Mouse (Mus musculus): Measurements from ENCODE around the gene Adgrl2. TPM values are rescaled to one million over a fixed set of nuclear protein-coding genes. Genes with fewer than 3 reads are reported as not detected.
A peak's percentile ranks its signal among the peaks of the same experiment; 100 is the strongest.

The Adgrl2 gene
- polyA plus RNA-seq, 1 experiment from 2014 or later: 4.3 TPM

DNA sequence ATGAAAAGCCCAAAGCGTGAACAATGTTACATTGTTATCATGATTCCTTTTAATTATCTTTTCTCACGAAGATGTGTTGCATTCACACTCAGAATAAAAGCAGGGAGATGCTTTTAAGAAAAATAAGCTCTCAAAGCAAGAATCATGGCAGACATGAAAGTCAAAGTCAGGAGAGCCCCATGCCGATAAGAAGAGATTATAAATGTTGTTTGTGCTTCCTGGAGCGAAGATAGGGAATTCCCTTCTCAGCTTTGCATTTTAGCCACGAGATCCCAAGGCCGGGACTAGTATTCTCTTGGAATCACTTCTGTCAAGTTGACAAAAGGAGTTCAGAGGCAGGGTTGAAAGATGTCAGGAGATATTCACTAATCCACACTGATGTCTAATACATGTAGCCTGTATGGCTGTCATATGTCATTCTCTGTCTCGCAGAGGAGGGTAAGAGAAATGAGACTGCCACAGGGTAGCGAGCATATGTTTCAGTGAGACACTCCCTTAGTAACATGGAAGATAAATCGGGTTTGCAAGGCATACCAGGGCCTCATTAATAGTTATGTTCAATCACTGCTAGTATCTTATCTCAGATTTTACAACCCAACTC is 42.5 kb downstream of the Adgrl2 start:
- 63% methylated on average over 9 of the region's 9 CpGs for WGBS (ENCODE audit: insufficient replicate concordance)
- H3K4me3 ChIP-seq (replicated peaks): no peak overlapping the region
- DNase-seq (no peak), ATAC-seq (ENCODE audit: low read depth) (no peak)
- no peaks in the 10 kb centered on the region for H3K4me1 ChIP-seq (replicated peaks)
- H3K36me3 ChIP-seq: no peaks in the 10 kb centered on the region
- no peak overlapping the region for H3K4me2 ChIP-seq
- H3K9ac ChIP-seq: no peak overlapping the region
- no peak overlapping the region for H3K27ac ChIP-seq
- H3K9me3 ChIP-seq (replicated peaks): no peaks in the 10 kb centered on the region
- no peaks in the 10 kb centered on the region for H3K27me3 ChIP-seq

DNA sequence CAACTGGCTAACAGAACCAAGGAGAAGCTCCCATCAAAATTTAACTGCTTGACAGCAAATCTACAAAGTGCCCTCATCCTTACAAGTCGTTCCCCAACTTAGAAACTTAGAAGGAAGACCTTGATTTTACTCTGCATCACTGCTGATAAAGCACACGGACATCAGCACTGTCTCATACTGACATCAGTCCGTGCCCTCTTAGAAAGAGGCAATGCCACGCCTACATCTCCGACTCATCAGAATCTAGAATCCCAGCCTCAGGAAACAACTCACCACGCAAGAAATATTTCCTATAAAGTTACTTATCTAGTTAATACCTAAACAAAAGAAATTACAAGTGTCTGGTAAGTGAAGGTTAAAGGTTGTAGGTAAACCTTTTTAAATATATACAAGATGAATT is 43.1 kb downstream of the Adgrl2 start:
- Histone ChIP-seq H3K36me3 (no peaks in the 10 kb centered on the region), H3K27ac (no peak overlapping the region), H3K4me3 (replicated peaks) (no peak overlapping the region), H3K4me1 (replicated peaks) (no peaks in the 10 kb centered on the region), H3K9ac (no peak overlapping the region), H3K9me3 (replicated peaks) (no peaks in the 10 kb centered on the region), H3K27me3 (no peaks in the 10 kb centered on the region), H3K4me2 (no peak overlapping the region)
- ATAC-seq (ENCODE audit: low read depth): no peak
- 33% methylated on average over 6 of the region's 6 CpGs for WGBS (ENCODE audit: insufficient replicate concordance)
- DNase-seq: no peak

- Histone ChIP-seq H3K4me2 (no peak overlapping the region), H3K4me3 (replicated peaks) (no peak overlapping the region), H3K9me3 (replicated peaks) (no peaks in the 10 kb centered on the region), H3K4me1 (replicated peaks) (no peaks in the 10 kb centered on the region), H3K27ac (no peak overlapping the region), H3K36me3 (no peaks in the 10 kb centered on the region), H3K27me3 (no peaks in the 10 kb centered on the region), H3K9ac (no peak overlapping the region)
- DNase-seq (no peak), ATAC-seq (ENCODE audit: low read depth) (no peak)
- 41% methylated on average over 8 of the region's 8 CpGs for WGBS (ENCODE audit: insufficient replicate concordance)
Measured at GRCm38 (mm10) chr3:148945534-148945933, 44.8 kb downstream of the Adgrl2 start.

- 57% methylated on average over 7 of the region's 7 CpGs for WGBS (ENCODE audit: insufficient replicate concordance)
Measured at GRCm38 (mm10) chr3:148939457-148939856, 50.9 kb downstream of the Adgrl2 start.

DNA sequence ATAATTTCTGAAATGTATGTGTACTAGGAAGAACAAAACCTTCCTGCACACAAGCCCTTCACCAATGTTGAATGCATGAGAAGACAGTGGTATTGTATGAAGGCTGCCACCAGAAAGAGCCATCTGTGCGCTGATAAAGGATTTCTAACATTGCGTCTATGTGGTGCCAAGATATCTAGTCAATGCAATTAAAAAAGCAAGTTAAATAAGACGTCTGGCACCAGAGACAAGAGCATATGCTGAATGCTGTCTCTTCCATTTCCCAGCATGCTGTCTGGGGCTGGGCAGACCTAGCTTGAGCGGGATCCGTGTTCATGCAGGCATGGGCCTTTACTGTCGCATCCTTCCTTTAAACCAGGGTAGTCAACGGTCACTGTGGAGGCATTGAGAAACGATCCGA is 55.3 kb downstream of the Adgrl2 start:
- H3K4me3 ChIP-seq (replicated peaks): no peak overlapping the region
- no peak overlapping the region for H3K4me2 ChIP-seq
- H3K9ac ChIP-seq: no peak overlapping the region
- H3K9me3 ChIP-seq (replicated peaks): no peaks in the 10 kb centered on the region
- peak; percentile 63 for ATAC-seq (ENCODE audit: low read depth)
- H3K36me3 ChIP-seq: no peaks in the 10 kb centered on the region
- no peak for DNase-seq
- no peaks in the 10 kb centered on the region for H3K27me3 ChIP-seq
- H3K27ac ChIP-seq: no peak overlapping the region
- H3K4me1 ChIP-seq (replicated peaks): peaks cover 14% of the 10 kb centered on the region
- 56% methylated on average over 9 of the region's 9 CpGs for WGBS (ENCODE audit: insufficient replicate concordance)

More at GRCm38 (mm10) chr3:148939457-148939856, 50.9 kb downstream of the Adgrl2 start:
- Histone ChIP-seq H3K36me3 (no peaks in the 10 kb centered on the region), H3K9ac (no peak overlapping the region), H3K4me2 (no peak overlapping the region), H3K27me3 (no peaks in the 10 kb centered on the region), H3K4me1 (replicated peaks) (peaks cover 8% of the 10 kb centered on the region), H3K27ac (no peak overlapping the region), H3K9me3 (replicated peaks) (no peaks in the 10 kb centered on the region), H3K4me3 (replicated peaks) (no peak overlapping the region)
- no peak for ATAC-seq (ENCODE audit: low read depth)
- DNase-seq: no peak

DNA sequence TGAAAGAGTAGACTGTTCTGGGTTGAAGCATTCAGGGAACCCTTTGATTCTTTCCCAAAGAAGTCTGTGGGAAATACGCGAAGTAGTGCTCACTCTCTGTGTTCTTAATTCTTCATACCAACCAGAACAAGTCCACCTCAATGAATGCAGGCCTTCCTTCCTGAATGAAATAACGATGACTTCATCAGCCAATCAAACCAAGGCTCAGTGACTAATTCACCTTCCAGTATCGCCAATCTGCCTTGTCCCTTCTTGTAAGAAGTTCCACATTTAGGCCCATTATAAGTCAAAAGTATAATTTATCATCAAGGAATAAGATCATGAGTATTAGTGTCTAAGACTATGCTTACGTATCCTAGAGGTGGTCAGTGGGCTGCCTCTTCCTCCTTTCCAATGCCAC is 56.1 kb downstream of the Adgrl2 start:
- ATAC-seq (ENCODE audit: low read depth) (no peak), DNase-seq (no peak)
- Histone ChIP-seq H3K36me3 (no peaks in the 10 kb centered on the region), H3K9ac (no peak overlapping the region), H3K9me3 (replicated peaks) (no peaks in the 10 kb centered on the region), H3K4me2 (no peak overlapping the region), H3K4me1 (replicated peaks) (peaks cover 14% of the 10 kb centered on the region), H3K27me3 (no peaks in the 10 kb centered on the region), H3K27ac (no peak overlapping the region), H3K4me3 (replicated peaks) (no peak overlapping the region)
- 79% methylated on average over 5 of the region's 5 CpGs for WGBS (ENCODE audit: insufficient replicate concordance)

DNA sequence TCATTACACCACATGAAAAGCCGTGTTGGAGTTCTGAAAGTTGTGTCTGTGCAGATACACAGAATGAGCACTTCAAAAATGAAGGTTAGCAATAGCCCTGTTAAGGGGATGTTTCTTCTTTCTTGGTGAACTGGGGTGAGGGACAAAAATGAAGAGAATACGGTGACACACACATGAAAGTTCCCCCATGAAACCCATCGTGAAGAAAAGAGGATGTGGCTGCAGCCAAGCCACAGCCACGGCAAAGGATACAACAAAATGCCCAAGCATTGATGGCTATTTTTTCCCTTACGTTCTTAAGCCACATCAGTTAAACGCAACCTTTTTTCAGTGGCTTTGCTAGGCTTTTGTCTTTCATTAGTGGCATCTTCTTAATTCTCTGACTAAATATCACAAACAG is 57.2 kb downstream of the Adgrl2 start:
- WGBS (ENCODE audit: insufficient replicate concordance): 40% methylated on average over 6 of the region's 6 CpGs
- H3K9me3 ChIP-seq (replicated peaks): no peaks in the 10 kb centered on the region
- no peaks in the 10 kb centered on the region for H3K27me3 ChIP-seq
- ATAC-seq (ENCODE audit: low read depth) (no peak), DNase-seq (no peak)
- no peak overlapping the region for H3K27ac ChIP-seq
- no peak overlapping the region for H3K9ac ChIP-seq
- H3K4me2 ChIP-seq: no peak overlapping the region
- H3K36me3 ChIP-seq: no peaks in the 10 kb centered on the region
- H3K4me1 ChIP-seq (replicated peaks): peaks cover 14% of the 10 kb centered on the region
- H3K4me3 ChIP-seq (replicated peaks): no peak overlapping the region

GRCm38 (mm10) chr3:148930913-148931312 is 59.4 kb downstream of the Adgrl2 start:
- WGBS (ENCODE audit: insufficient replicate concordance): 72% methylated on average over 6 of the region's 6 CpGs
- no peaks in the 10 kb centered on the region for H3K36me3 ChIP-seq

GRCm38 (mm10) chr3:148926330-148926729 is 64.0 kb downstream of the Adgrl2 start:
- no peak for ATAC-seq (ENCODE audit: low read depth)
- H3K27ac ChIP-seq: no peak overlapping the region
- no peak overlapping the region for H3K4me2 ChIP-seq
- 64% methylated on average over 3 of the region's 3 CpGs for WGBS (ENCODE audit: insufficient replicate concordance)
- no peaks in the 10 kb centered on the region for H3K27me3 ChIP-seq
- no peak overlapping the region for H3K9ac ChIP-seq
- H3K4me1 ChIP-seq (replicated peaks): no peaks in the 10 kb centered on the region
- H3K9me3 ChIP-seq (replicated peaks): no peaks in the 10 kb centered on the region
- no peak for DNase-seq
- H3K36me3 ChIP-seq: no peaks in the 10 kb centered on the region
- H3K4me3 ChIP-seq (replicated peaks): no peak overlapping the region

More at GRCm38 (mm10) chr3:148930913-148931312, 59.4 kb downstream of the Adgrl2 start:
- no peak overlapping the region for H3K27ac ChIP-seq
- no peaks in the 10 kb centered on the region for H3K9me3 ChIP-seq (replicated peaks)
- DNase-seq (no peak), ATAC-seq (ENCODE audit: low read depth) (no peak)
- H3K4me1 ChIP-seq (replicated peaks): peaks cover 14% of the 10 kb centered on the region
- H3K4me3 ChIP-seq (replicated peaks): no peak overlapping the region
- no peak overlapping the region for H3K9ac ChIP-seq
- no peaks in the 10 kb centered on the region for H3K27me3 ChIP-seq
- no peak overlapping the region for H3K4me2 ChIP-seq

DNA sequence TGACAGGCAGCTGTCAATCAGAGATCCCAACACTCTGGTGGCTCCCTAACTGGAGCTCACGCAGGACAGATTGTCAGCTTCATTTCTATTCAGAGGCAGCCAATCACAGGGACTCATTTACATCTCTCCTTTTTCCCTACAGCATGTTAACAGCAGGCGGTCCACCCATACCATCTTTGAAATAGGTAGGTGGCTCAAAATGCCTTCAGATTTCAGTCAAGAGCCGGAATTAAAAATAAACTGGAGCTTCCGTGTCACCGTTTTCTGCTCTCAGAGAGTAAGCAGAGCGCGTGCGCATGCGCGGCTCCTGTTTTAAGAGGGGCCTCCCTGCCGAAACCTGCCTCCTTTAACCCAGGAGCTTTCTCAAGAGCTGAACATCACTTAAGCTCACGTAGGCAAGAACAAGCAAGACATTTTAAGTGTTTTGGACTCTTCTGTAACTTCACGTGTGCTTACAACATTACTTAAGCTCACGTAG is 67.7 kb downstream of the Adgrl2 start:
- WGBS (ENCODE audit: insufficient replicate concordance): 74% methylated on average over 14 of the region's 14 CpGs
- ATAC-seq (ENCODE audit: low read depth): no peak
- Histone ChIP-seq H3K27ac (no peak overlapping the region), H3K9ac (no peak overlapping the region), H3K4me1 (replicated peaks) (peaks cover 4% of the 10 kb centered on the region), H3K4me3 (replicated peaks) (no peak overlapping the region), H3K27me3 (no peaks in the 10 kb centered on the region), H3K4me2 (no peak overlapping the region), H3K9me3 (replicated peaks) (no peaks in the 10 kb centered on the region), H3K36me3 (no peaks in the 10 kb centered on the region)
- no peak for DNase-seq

- Histone ChIP-seq H3K36me3 (no peaks in the 10 kb centered on the region), H3K27me3 (no peaks in the 10 kb centered on the region), H3K9ac (no peak overlapping the region), H3K4me2 (no peak overlapping the region), H3K4me3 (replicated peaks) (no peak overlapping the region), H3K9me3 (replicated peaks) (no peaks in the 10 kb centered on the region), H3K4me1 (replicated peaks) (peaks cover 4% of the 10 kb centered on the region), H3K27ac (no peak overlapping the region)
- DNase-seq: no peak
- 81% methylated on average over 13 of the region's 13 CpGs for WGBS (ENCODE audit: insufficient replicate concordance)
- ATAC-seq (ENCODE audit: low read depth): no peak
Measured at GRCm38 (mm10) chr3:148921966-148922587, 68.3 kb downstream of the Adgrl2 start.

DNA sequence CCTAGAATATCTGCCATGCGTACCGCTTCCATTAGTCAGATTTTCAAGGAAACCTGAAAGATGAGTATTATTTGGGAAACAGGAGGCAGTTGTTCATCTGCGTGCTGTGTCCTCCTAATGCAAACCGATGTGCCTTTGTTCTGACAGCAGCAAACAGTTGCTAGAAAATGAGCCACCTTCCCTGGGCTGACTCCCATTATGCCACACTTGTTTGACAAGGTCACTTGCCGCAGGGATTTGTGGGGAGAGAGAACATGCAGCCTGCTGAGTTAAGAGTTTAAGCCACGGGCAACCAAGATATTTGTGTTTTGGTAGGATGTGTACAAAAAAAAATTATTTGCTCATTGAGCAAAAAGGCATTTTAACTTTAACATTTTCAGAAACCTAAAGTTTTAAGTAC is 69.5 kb downstream of the Adgrl2 start:
- no peak overlapping the region for H3K4me2 ChIP-seq
- 81% methylated on average over 6 of the region's 6 CpGs for WGBS (ENCODE audit: insufficient replicate concordance)
- no peaks in the 10 kb centered on the region for H3K27me3 ChIP-seq
- no peak overlapping the region for H3K4me3 ChIP-seq (replicated peaks)
- ATAC-seq (ENCODE audit: low read depth): no peak
- H3K36me3 ChIP-seq: no peaks in the 10 kb centered on the region
- H3K27ac ChIP-seq: no peak overlapping the region
- no peaks in the 10 kb centered on the region for H3K9me3 ChIP-seq (replicated peaks)
- DNase-seq: no peak
- peaks cover 4% of the 10 kb centered on the region for H3K4me1 ChIP-seq (replicated peaks)
- no peak overlapping the region for H3K9ac ChIP-seq

Measured in liver, embryonic 13.5 days (tissue).